Mouse (Mus musculus) kidney, adult 9 months (tissue): ENCODE data around the gene Gm2035.
"Not testable (repeated sequence)": the region's sequence is repeated elsewhere in the genome, so short reads cannot be mapped to it uniquely, and the experiment has no call there.

Experiments
- DNase-seq: peaks from one replicate; pipeline ENCODE4 v3.0.0; 2022

The Gm2035 gene

GRCm38 (mm10) chr12:87919721-87920120 lies at the start of gene Gm2035:
TSS of gene Gm2035 (minus strand) at chr12:87919857.
- not testable (repeated sequence) for DNase-seq

- DNase-seq, result not testable (repeated sequence)
Observed at GRCm38 (mm10) chr12:87953780-87954179, 34.1 kb upstream of the Gm2035 start, which contains the start of gene Gm2042. TSS of gene Gm2042 (plus strand) at chr12:87954080.

DNA sequence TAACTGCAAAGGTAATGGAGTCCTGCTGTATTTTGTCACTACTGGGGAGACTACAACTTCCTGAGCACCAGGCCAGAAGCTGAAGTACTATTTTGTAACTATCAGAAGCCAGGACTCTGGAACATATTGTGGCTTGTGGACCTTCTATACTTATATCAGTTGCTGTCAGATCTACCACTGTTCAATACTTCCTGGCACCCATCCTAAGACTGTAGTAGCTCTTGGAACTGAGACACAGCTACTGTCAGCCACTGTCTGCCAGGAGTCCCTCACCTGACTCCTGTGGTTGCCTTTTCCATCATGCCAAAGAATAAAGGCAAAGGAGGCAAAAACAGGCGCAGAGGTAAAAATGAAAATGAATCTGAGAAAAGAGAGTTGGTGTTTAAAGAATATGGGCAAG lies 24.6 kb downstream of the Gm2035 start, which contains the start of gene Gm2022:
Gene Gm2022, plus strand, starts transcription at position 301 of the 400 bp plus-strand sequence.
- DNase-seq, result not testable (repeated sequence)

- not testable (repeated sequence) for DNase-seq
Observed at GRCm38 (mm10) chr12:87873772-87874171, 45.9 kb downstream of the Gm2035 start, which contains the start of gene Gm2016. TSS of gene Gm2016 (plus strand) at chr12:87874072.
